Mouse (Mus musculus) cortical plate, adult 2 months (tissue): ENCODE data around the gene 1110051M20Rik. TPM values are rescaled to one million over a fixed set of nuclear protein-coding genes. Genes with fewer than 3 reads are reported as not detected.

Experiments used
- H3K27ac ChIP-seq: fragments of 200-500 bp; 2 replicates; pipeline ENCODE4 v1.5.1; 2012; ENCODE audit warnings: low read length, control low read depth, inconsistent platforms; ENCODE audit not compliant: insufficient read depth
- H3K4me1 ChIP-seq: fragments of 200-500 bp; 2 replicates; pipeline ENCODE4 v1.6.1; 2011; ENCODE audit warnings: low read length; ENCODE audit not compliant: control insufficient read depth, insufficient read depth
- H3K4me3 ChIP-seq: fragments of 200-500 bp; 2 replicates; pipeline ENCODE4 v1.5.1; 2011; ENCODE audit warnings: mild to moderate bottlenecking, low read length, control low read depth; ENCODE audit not compliant: insufficient read depth
- CTCF ChIP-seq: fragments of 200-500 bp; IDR thresholded peaks from 2 replicates; pipeline ENCODE4 v1.5.1; 2011; ENCODE audit warnings: mild to moderate bottlenecking, control low read depth, low read length; ENCODE audit not compliant: insufficient read depth; ENCODE audit errors: extremely low read depth
- POLR2A ChIP-seq: fragments of 200-500 bp; IDR thresholded peaks from 2 replicates; pipeline ENCODE4 v1.6.1; 2011; ENCODE audit warnings: mild to moderate bottlenecking, low read length, control low read depth; ENCODE audit not compliant: insufficient read depth; ENCODE audit errors: extremely low read depth
- polyA plus RNA-seq: library from polyadenylated mRNA; depleted of rRNA; stranded (reverse); fragments of >200 nt; gene quantifications from 2 replicates; pipeline ENCODE4 v1.2.3, GENCODE M21; 2012

Gene 1110051M20Rik
- polyA plus RNA-seq, 1 experiment: 121 TPM

GRCm38 (mm10) chr2:91263692-91264660 is 180.5 kb downstream of the 1110051M20Rik start:
- TF ChIP-seq CTCF (no peak), POLR2A (no peak)
- no peaks in the 10 kb centered on the region; the same call in 1 of the 2 replicates for H3K4me1 ChIP-seq
- peak overlapping the region; percentile 88; the same call in 1 of the 2 replicates for H3K27ac ChIP-seq
- H3K4me3 ChIP-seq: peak overlapping the region; percentile 97; the same call in 1 of the 2 replicates

GRCm38 (mm10) chr2:91259493-91259892 is 185.0 kb downstream of the 1110051M20Rik start:
- no peak for TF ChIP-seq POLR2A
- TF ChIP-seq CTCF: no peak
- no peak overlapping the region for H3K27ac ChIP-seq
- H3K4me3 ChIP-seq: no peak overlapping the region
- no peaks in the 10 kb centered on the region for H3K4me1 ChIP-seq

DNA sequence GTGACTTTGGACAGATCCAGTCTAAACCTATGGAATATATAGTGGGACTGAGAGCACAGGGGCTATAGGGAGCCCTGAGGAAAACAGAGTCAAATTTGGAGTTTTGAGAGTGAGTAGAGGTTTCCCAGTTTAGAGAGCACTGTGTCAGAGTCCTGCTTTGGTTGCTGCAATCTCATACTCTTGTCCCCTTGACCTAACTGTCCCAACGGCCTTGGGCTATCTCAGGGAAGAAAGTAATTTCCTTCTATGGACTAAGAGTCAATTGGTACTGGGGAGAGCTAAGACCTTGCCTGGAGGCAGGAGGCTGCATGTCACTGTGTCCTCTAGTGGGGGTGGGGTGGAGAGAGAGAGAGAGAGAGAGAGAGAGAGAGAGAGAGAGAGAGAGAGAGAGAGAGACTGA is 185.7 kb downstream of the 1110051M20Rik start:
- Histone ChIP-seq H3K27ac (no peak overlapping the region), H3K4me1 (no peaks in the 10 kb centered on the region), H3K4me3 (peak overlapping the region; percentile 79; the same call in 1 of the 2 replicates)
- TF ChIP-seq POLR2A (no peak), CTCF (no peak)

GRCm38 (mm10) chr2:91258054-91258453 is 186.4 kb downstream of the 1110051M20Rik start:
- Histone ChIP-seq H3K4me3 (peak overlapping the region; percentile 79), H3K27ac (peak overlapping the region; percentile 86), H3K4me1 (no peaks in the 10 kb centered on the region)
- no peak for TF ChIP-seq CTCF
- no peak for TF ChIP-seq POLR2A

- peak overlapping the region; percentile 79 for H3K4me3 ChIP-seq
- no peak for TF ChIP-seq CTCF
- TF ChIP-seq POLR2A: no peak
- peak overlapping the region; percentile 86; the same call in 1 of the 2 replicates for H3K27ac ChIP-seq
- no peaks in the 10 kb centered on the region for H3K4me1 ChIP-seq
Observed at GRCm38 (mm10) chr2:91257126-91257980, 187.2 kb downstream of the 1110051M20Rik start.

DNA sequence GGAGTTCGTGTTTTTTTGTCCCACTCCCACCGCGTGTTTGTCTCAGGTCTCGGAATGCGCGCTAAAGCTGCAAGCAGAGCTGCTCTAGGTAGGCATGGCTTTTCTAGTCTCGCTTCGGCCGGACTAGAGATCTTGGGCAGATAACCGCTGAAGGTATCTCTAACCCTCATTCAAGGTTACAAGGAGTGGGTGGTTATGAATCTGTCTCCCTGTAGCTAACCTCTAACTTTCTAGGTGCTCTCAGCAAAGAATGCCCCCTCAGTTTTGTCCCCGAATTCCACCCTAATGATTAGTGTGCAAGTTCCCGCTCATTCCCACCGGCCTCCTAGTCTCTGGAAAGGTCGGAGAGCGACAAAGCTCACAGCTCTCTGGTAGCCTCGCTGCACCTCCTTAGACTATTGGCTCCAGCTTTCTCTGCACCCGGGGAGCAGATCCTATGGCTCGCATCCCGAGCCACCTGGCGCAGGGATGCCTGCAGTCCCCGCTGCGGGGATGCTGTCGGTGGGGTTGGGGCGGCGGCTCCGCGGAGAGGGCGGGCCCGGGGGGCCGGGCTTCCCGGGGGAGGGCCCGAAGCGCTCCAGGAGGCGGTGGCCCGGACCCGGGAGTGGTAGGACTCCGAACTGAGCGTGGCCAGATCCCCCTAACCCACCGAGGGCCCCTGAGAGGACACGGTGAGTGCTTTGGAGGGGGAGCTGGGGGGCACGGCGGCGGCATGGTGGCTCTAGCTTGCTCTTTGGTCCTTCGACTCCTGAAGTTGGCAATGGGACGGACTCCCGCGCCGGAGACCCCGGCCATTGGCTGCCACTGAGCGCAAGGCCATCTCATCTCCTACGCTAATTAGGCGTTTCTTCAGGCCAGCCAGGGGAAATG is 188.0 kb downstream of the 1110051M20Rik start:
- TF ChIP-seq POLR2A (peak; percentile 38; the same call in 1 of the 2 replicates), CTCF (no peak)
- no peaks in the 10 kb centered on the region for H3K4me1 ChIP-seq
- H3K27ac ChIP-seq: peak overlapping the region; percentile 43; the same call in 1 of the 2 replicates
- peak overlapping the region; percentile 79 for H3K4me3 ChIP-seq

DNA sequence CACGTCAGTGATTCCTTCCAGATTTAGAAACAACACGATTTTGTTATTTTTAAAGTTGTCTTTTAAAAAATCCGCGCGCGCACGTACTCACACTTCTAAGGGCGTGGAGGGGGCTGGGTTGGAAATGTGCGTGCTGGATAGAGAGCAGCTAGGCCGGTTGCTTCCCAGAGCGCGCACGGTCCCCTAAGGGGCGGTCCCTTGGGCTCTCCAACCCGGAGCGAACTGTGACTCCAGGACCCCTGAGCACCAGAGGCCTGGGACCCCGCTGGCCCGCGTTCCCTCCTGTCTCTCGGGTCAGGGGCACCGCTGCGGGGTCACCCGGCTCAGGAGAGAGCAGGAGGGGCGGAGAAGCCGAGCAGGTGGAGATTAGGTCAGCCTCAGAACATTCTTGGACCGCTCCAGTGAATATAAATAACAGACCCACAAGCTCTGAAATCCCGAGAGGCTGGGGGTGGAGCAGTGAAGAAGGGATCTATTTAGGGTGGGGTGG is 188.8 kb downstream of the 1110051M20Rik start, which contains the start of gene Pacsin3:
Gene Pacsin3, plus strand, starts transcription at position 294 of the 490 bp plus-strand sequence.
- H3K27ac ChIP-seq: peak within 1 kb of the TSS; percentile 43; the same call in 1 of the 2 replicates
- peak within 1 kb of the TSS; percentile 79 for H3K4me3 ChIP-seq
- no peaks in the 10 kb centered on the region for H3K4me1 ChIP-seq
- no peak for TF ChIP-seq CTCF
- no peak for TF ChIP-seq POLR2A

GRCm38 (mm10) chr2:91254725-91255380 is 189.7 kb downstream of the 1110051M20Rik start:
- H3K27ac ChIP-seq: no peak overlapping the region
- TF ChIP-seq POLR2A (no peak), CTCF (no peak)

More at GRCm38 (mm10) chr2:91254725-91255380, 189.7 kb downstream of the 1110051M20Rik start:
- Histone ChIP-seq H3K4me1 (no peaks in the 10 kb centered on the region), H3K4me3 (no peak overlapping the region)
